Mouse (Mus musculus) liver, adult 2 months (tissue): ENCODE data around the gene Txndc17. TPM values are rescaled to one million over a fixed set of nuclear protein-coding genes. Genes with fewer than 3 reads are reported as not detected.
"Not testable (repeated sequence)": the region's sequence is repeated elsewhere in the genome, so short reads cannot be mapped to it uniquely, and the experiment has no call there.

Source experiments
- DNase-seq: peaks from one replicate; pipeline ENCODE4 v3.0.0-alpha.2; 2011; ENCODE audit warnings: low read depth, low spot score; ENCODE audit errors: extremely low read depth
- H3K27ac ChIP-seq: fragments of 200-500 bp; replicated peaks from 2 replicates; pipeline ENCODE4 v1.5.1; 2012; ENCODE audit warnings: low read depth, mild to moderate bottlenecking, control low read depth, inconsistent platforms, low read length; ENCODE audit not compliant: insufficient read depth
- H3K27me3 ChIP-seq: fragments of 200-500 bp; 2 replicates; pipeline ENCODE4 v1.6.1; 2012; ENCODE audit warnings: mild to moderate bottlenecking, moderate library complexity, low read length, inconsistent platforms; ENCODE audit not compliant: control insufficient read depth, insufficient read depth
- H3K36me3 ChIP-seq: fragments of 200-500 bp; 2 replicates; pipeline ENCODE4 v1.6.1; 2012; ENCODE audit warnings: low read length, inconsistent platforms; ENCODE audit not compliant: control insufficient read depth, insufficient read depth
- H3K4me1 ChIP-seq: fragments of 200-500 bp; 2 replicates; pipeline ENCODE4 v1.6.1; 2011; ENCODE audit warnings: low read length; ENCODE audit not compliant: control insufficient read depth, insufficient read depth
- H3K4me3 ChIP-seq: fragments of 200-500 bp; 2 replicates; pipeline ENCODE4 v1.5.1; 2011; ENCODE audit warnings: low read depth, mild to moderate bottlenecking, control low read depth, low read length, moderate library complexity; ENCODE audit not compliant: insufficient read depth
- H3K79me2 ChIP-seq: fragments of 200-500 bp; 2 replicates; pipeline ENCODE4 v1.6.1; 2012; ENCODE audit warnings: inconsistent platforms, mild to moderate bottlenecking, low read length, moderate library complexity; ENCODE audit not compliant: control insufficient read depth, insufficient read depth
- H3K9ac ChIP-seq: fragments of 200-500 bp; 2 replicates; pipeline ENCODE4 v1.6.1; 2012; ENCODE audit warnings: low read depth, mild to moderate bottlenecking, control low read depth, inconsistent platforms, low read length
- CTCF ChIP-seq: fragments of 200-500 bp; IDR thresholded peaks from 2 replicates; pipeline ENCODE4 v1.5.1; 2011; ENCODE audit warnings: low read depth, low read length, control low read depth
- POLR2A ChIP-seq: fragments of 200-500 bp; IDR thresholded peaks from 2 replicates; pipeline ENCODE4 v1.6.1; 2011; ENCODE audit warnings: low read length, control low read depth; ENCODE audit not compliant: insufficient read depth; ENCODE audit errors: extremely low read depth
- WGBS: fragments of 180-500 bp; shearing (Covaris S2); methylation state at CpG from one replicate; pipeline ENCODE4 v1.1.7; 2018; 5-methylcytosine and 5-hydroxymethylcytosine counted together
- polyA plus RNA-seq: library from polyadenylated mRNA; depleted of rRNA; stranded (reverse); fragments of >200 nt; gene quantifications from 2 replicates; pipeline ENCODE4 v1.2.3, GENCODE M21; 2012; rRNA removed
- total RNA-seq: library from RNA; depleted of rRNA; stranded (reverse); fragments of >200 nt; gene quantifications from 2 replicates; pipeline ENCODE4 v1.2.3, GENCODE M21; 2014; rRNA removed

The Txndc17 gene
- total RNA-seq (72.9 and 80.2 TPM in 2 replicates), polyA plus RNA-seq (32.0 and 37.9 TPM in 2 replicates)

GRCm38 (mm10) chr11:72207204-72207833 is at the start of gene Txndc17, which contains the start of gene 4933427D14Rik:
Gene Txndc17 (plus strand): TSS chr11:72207547.
Gene 4933427D14Rik (minus strand): TSS chr11:72207459.
- Histone ChIP-seq H3K36me3 (peaks cover 8% of the 10 kb centered on the region; the same call in 1 of the 2 replicates), H3K4me1 (peaks cover 6% of the 10 kb centered on the region), H3K79me2 (peaks cover 8% of the 10 kb centered on the region; the same call in 1 of the 2 replicates), H3K9ac (peak within 1 kb of the TSS; percentile 75), H3K27ac (peak within 1 kb of the TSS; percentile 16), H3K27me3 (no peaks in the 10 kb centered on the region), H3K4me3 (peak within 1 kb of the TSS; percentile 73)
- WGBS, result under 1% methylated on average over 42 of the region's 42 CpGs
- TF ChIP-seq POLR2A (0 out of 2 replicates have a peak, but pooled peaks have one; percentile 59), CTCF (no peak)
- DNase-seq, result peak; percentile 79

GRCm38 (mm10) chr11:72163198-72163597 is 44.1 kb upstream of the Txndc17 start:
- H3K36me3 ChIP-seq, result peaks cover 22% of the 10 kb centered on the region
- WGBS, result 93% methylated on average over 2 of the region's 2 CpGs
- H3K4me1 ChIP-seq, result no peaks in the 10 kb centered on the region
- no peaks in the 10 kb centered on the region for H3K27me3 ChIP-seq
- no peak overlapping the region for H3K4me3 ChIP-seq
- no peak for DNase-seq
- H3K79me2 ChIP-seq, result no peaks in the 10 kb centered on the region
- TF ChIP-seq POLR2A (no peak), CTCF (no peak)
- H3K9ac ChIP-seq, result no peak overlapping the region
- no peak overlapping the region for H3K27ac ChIP-seq

DNA sequence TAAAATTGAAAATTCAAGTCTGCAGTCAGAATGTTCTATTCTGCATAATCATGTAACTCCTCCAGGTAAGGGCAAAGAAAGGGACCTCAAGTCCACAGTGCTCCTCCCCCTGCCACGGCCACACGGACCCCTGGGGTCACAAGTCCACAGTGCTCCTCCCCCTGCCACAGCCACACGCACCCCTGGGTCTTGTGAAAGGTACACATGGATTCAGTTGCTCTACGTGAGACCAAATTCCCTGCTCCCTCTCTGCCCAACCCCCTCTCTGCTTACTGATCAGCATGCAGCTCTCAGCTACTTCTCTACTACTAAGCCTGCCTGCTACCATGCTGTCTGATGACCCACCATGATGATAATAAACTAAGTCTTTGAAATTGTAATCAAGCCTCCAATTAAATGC is 37.5 kb upstream of the Txndc17 start:
- TF ChIP-seq POLR2A, result no peak
- no peak for TF ChIP-seq CTCF
- Histone ChIP-seq H3K27ac (no peak overlapping the region), H3K4me3 (no peak overlapping the region), H3K79me2 (no peaks in the 10 kb centered on the region), H3K9ac (no peak overlapping the region), H3K4me1 (no peaks in the 10 kb centered on the region), H3K27me3 (no peaks in the 10 kb centered on the region), H3K36me3 (peaks cover 17% of the 10 kb centered on the region; the same call in 1 of the 2 replicates)
- no peak for DNase-seq
- 82% methylated on average over 4 of the region's 4 CpGs for WGBS

DNA sequence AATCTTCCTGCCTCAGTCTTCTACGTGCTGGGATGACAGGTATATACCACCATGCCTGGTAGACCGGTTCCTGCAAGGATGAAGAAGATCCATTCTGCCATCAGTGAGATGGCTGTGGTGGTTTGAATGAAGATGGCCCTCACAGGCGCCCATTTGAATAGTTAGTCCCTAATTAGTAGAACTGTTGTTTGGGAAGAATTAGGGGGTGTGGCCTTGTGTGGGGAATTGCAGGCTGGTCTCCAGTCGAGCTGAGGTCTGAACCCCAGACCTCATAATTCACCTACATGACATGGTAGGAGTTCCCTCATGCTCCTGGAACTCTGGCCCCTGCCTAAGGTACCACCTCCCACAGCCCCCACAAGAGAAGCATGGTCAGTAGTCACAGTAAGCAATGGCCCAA is 35.4 kb upstream of the Txndc17 start:
- 91% methylated on average over 4 of the region's 4 CpGs for WGBS
- not testable (repeated sequence) for DNase-seq, H3K27ac ChIP-seq, H3K4me3 ChIP-seq, H3K27me3 ChIP-seq, H3K79me2 ChIP-seq, H3K9ac ChIP-seq, H3K4me1 ChIP-seq
- H3K36me3 ChIP-seq, result peaks cover 23% of the 10 kb centered on the region; the same call in 1 of the 2 replicates

- no peak overlapping the region for H3K4me3 ChIP-seq
- 91% methylated on average over 5 of the region's 5 CpGs for whole genome bisulfite sequencing
- H3K36me3 ChIP-seq, result peaks cover 29% of the 10 kb centered on the region
- no peak overlapping the region for H3K9ac ChIP-seq
- no peaks in the 10 kb centered on the region for H3K79me2 ChIP-seq
- no peak for DNase-seq
- no peaks in the 10 kb centered on the region for H3K27me3 ChIP-seq
- TF ChIP-seq CTCF, result no peak
- no peak overlapping the region for H3K27ac ChIP-seq
- no peaks in the 10 kb centered on the region for H3K4me1 ChIP-seq
Measured at GRCm38 (mm10) chr11:72173506-72173905, 33.8 kb upstream of the Txndc17 start.

DNA sequence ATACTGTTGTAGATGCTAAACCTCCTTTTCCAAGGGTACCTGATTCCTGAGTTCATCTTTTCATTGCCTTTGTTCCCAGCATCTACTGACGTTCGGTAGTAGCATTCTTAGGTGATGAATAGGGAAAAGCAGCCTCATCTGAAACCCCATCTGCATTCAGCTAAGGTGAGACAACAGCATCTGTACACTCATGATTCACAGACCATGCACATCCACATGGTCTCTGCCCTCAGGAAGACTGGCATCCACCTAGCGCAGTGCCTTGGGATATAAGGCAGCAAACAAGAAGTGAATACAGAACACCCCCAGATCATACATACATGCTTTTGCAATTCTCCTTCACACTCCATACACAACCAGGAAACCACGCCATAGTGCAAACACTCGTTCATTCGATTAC is 32.6 kb upstream of the Txndc17 start:
- no peak overlapping the region for H3K4me3 ChIP-seq
- H3K9ac ChIP-seq, result no peak overlapping the region
- DNase-seq, result no peak
- no peaks in the 10 kb centered on the region for H3K79me2 ChIP-seq
- H3K27me3 ChIP-seq, result no peaks in the 10 kb centered on the region
- H3K36me3 ChIP-seq, result peaks cover 30% of the 10 kb centered on the region
- H3K4me1 ChIP-seq, result no peaks in the 10 kb centered on the region
- WGBS, result 97% methylated on average over 6 of the region's 6 CpGs
- TF ChIP-seq CTCF (no peak), POLR2A (no peak)
- H3K27ac ChIP-seq, result no peak overlapping the region
